Mouse (Mus musculus) midbrain, embryonic 14.5 days (tissue): ENCODE results near the gene Ptchd3. TPM values are rescaled to one million over a fixed set of nuclear protein-coding genes. Genes with fewer than 3 reads are reported as not detected.
A peak's percentile ranks its signal among the peaks of the same experiment; 100 is the strongest.

Source experiments
- ATAC-seq: fragments of 200-750 bp; cut with Nextera tagmentation; 2 replicates; pipeline ENCODE4 v1.8.0; 2017; ENCODE audit warnings: moderate number of reproducible peaks, moderate library complexity; ENCODE audit not compliant: low FRiP score, low TSS enrichment
- DNase-seq: peaks from one replicate; pipeline ENCODE4 v3.0.0-alpha.2; 2015
- H3K27ac ChIP-seq: fragments of 300-500 bp; sonication (generic); replicated peaks from 2 replicates; pipeline ENCODE4 v1.5.1; 2014; ENCODE audit warnings: mild to moderate bottlenecking, low read depth, low read length, moderate library complexity
- H3K27me3 ChIP-seq: fragments of 300-500 bp; sonication (generic); 2 replicates; pipeline ENCODE4 v1.6.1; 2014; ENCODE audit warnings: low read length, control low read depth, mixed read lengths; ENCODE audit not compliant: control insufficient read depth, insufficient read depth
- H3K36me3 ChIP-seq: fragments of 300-500 bp; sonication (generic); 2 replicates; pipeline ENCODE4 v1.6.1; 2014; ENCODE audit warnings: low read length, control low read depth; ENCODE audit not compliant: control insufficient read depth, insufficient read depth
- H3K4me1 ChIP-seq: fragments of 300-500 bp; sonication (generic); 2 replicates; pipeline ENCODE4 v1.6.1; 2014; ENCODE audit warnings: mild to moderate bottlenecking, antibody characterized with exemption, low read length, control low read depth; ENCODE audit not compliant: control insufficient read depth, insufficient read depth
- H3K4me2 ChIP-seq: fragments of 300-500 bp; sonication (generic); 2 replicates; pipeline ENCODE4 v1.6.1; 2014; ENCODE audit warnings: mild to moderate bottlenecking, low read length, moderate library complexity
- H3K4me3 ChIP-seq: fragments of 300-500 bp; sonication (generic); replicated peaks from 2 replicates; pipeline ENCODE4 v1.5.1; 2014; ENCODE audit warnings: low read depth, low read length
- H3K9ac ChIP-seq: fragments of 300-500 bp; sonication (generic); replicated peaks from 2 replicates; pipeline ENCODE4 v1.6.1; 2014; ENCODE audit warnings: mild to moderate bottlenecking, low read length, moderate library complexity
- H3K9me3 ChIP-seq: fragments of 300-500 bp; sonication (generic); 2 replicates; pipeline ENCODE4 v1.6.1; 2016; ENCODE audit warnings: low read length, control low read depth, mixed read lengths; ENCODE audit not compliant: control insufficient read depth
- whole genome bisulfite sequencing: fragments of 180-500 bp; shearing (Covaris S2); extraction: QIAGEN DNeasy Blood & Tissue Kit; methylation state at CpG from one replicate; pipeline ENCODE4 v1.1.7; 2014; 5-methylcytosine and 5-hydroxymethylcytosine counted together
- polyA plus RNA-seq: library from polyadenylated mRNA; unstranded; fragments of >200 nt; fragmentation: Nextera tagmentation; extraction: Ambion mirVana; gene quantifications from 2 replicates; pipeline ENCODE4 v1.2.1, GENCODE M21; 2014

Gene Ptchd3
- polyA plus RNA-seq, 1 experiment from 2014 or later: not detected

DNA sequence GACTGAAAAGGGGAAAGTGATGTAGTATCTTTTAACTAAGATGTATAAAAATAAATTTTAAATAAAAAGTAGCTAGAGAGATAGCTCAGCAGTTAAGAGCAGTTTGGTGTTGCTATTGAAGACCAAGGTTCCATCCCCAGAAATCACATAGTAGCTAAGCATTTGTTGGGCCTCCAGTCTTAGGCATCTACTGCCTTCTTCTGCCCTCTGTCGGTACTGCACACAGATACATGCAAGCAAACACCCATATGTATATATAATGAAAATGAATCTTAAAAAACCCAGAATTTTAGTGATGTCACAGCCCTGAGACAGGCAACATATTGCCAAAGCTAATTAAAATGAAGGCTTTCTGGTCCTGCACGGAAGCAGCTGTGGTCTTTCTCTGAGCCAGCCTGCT, 15.9 kb downstream of the Ptchd3 start:
- H3K4me2 ChIP-seq: no peak overlapping the region
- no peak overlapping the region for H3K9ac ChIP-seq
- H3K4me1 ChIP-seq: no peaks in the 10 kb centered on the region
- no peaks in the 10 kb centered on the region for H3K9me3 ChIP-seq
- WGBS: 47% methylated on average over 2 of the region's 2 CpGs
- DNase-seq: peak; percentile 3
- H3K4me3 ChIP-seq: no peak overlapping the region
- no peaks in the 10 kb centered on the region for H3K27me3 ChIP-seq
- H3K27ac ChIP-seq: no peak overlapping the region
- ATAC-seq: no peak
- no peaks in the 10 kb centered on the region for H3K36me3 ChIP-seq

DNA sequence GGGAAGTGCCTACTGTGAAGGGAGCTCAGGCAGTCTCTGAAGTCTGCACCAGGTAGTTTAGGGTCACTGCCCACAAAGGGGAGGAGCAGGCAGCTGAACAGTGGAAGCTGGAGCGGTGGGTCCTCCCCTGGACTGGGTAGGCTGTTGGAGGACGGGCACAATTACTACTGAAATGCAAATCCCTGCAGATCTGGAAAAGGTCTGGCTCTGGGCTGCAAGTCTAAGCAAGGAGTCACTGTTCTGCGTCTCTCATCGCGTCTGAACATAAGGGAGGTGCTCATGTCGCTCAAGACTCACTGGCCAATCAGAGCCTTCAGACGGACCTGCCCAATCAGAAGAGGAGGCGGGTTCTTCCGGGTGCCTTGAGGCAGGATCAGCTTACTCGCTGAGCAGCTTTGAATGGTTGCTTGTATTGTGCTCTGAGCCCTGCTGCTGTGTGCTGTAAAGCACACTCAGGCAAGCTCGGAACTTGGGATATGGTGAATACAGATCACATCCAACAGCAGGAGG, 17.8 kb downstream of the Ptchd3 start:
- H3K4me1 ChIP-seq: no peaks in the 10 kb centered on the region
- peak overlapping the region; percentile 70 for H3K4me2 ChIP-seq
- peaks cover 4% of the 10 kb centered on the region; the same call in 1 of the 2 replicates for H3K9me3 ChIP-seq
- DNase-seq (peak; percentile 94), ATAC-seq (peak; percentile 100)
- H3K4me3 ChIP-seq: peak overlapping the region; percentile 48
- under 1% methylated on average over 11 of the region's 11 CpGs for WGBS
- no peaks in the 10 kb centered on the region for H3K27me3 ChIP-seq
- H3K36me3 ChIP-seq: no peaks in the 10 kb centered on the region
- peak overlapping the region; percentile 85 for H3K27ac ChIP-seq
- H3K9ac ChIP-seq: peak overlapping the region; percentile 65

Other genes starting within 250 kb of the Ptchd3 start
- 4.8 and 6.5 TPM in 2 replicates for gene B3gntl1, start 157.1 kb upstream of the Ptchd3 start, polyA plus RNA-seq
- gene Metrnl, start 128.7 kb upstream of the Ptchd3 start, polyA plus RNA-seq: 10.2 and 11.0 TPM in 2 replicates